Mouse (Mus musculus) T-helper 2 cell (primary cell): ENCODE results near the gene Cd4.
"Not testable (repeated sequence)": the region's sequence is repeated elsewhere in the genome, so short reads cannot be mapped to it uniquely, and the experiment has no call there.

ENCODE experiments used
- in situ Hi-C: fragments of 300-600 bp; cut with MboI, MseI; formaldehyde crosslinking; loops from one replicate; pipeline ENCODE4 v1.15.1; 2025; ENCODE audit warnings: high pct_unique_total_duplicates

The Cd4 gene

DNA sequence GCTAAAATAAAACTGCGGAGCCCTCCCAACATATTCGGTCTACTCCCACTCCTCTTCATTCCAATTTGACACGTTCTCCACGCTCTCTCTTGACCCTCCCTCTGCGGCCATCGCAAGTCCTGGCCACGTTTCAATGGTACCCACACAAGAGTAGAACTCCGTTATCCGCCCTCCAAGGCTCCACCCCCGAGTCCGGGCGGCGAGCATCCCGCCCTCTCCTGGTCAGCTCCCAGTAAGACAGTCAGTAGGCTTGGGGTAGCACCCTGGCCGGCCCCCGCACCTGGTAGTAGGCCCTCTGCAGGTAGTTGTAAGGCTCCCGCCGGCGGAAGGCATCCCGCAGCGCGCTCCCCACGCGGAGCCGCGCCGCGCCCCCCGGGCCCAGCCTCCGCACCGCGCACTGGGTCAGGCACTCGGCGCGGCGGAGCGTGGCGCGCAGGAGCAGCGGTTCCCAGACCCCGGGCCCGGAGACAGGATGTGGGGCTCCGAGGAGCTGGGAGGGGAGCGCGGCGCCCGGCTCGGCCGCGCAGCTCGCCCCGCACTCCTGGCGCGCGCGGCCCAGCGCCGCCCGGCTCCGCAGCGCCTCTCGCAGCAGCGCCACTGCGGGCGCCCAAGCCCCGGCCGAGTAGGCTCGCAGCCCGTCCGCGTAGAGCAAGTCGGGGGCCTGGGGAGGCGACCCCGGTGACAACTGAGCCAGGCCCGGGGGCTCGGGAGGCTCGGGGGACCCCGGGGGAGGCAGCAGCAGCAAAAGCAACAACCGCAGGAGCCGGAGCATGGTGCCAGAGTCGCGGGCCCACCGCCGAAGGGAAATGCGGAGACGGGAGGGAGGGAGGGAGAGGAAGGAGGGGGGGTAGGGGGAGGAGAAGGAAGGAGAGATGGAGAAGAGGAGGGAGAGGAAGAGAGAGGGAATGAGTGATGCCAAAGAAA is 30.8 kb downstream of the Cd4 start, which contains the start of gene P3h3:
TSS of gene P3h3 (minus strand) at position 837 of the 924 bp plus-strand sequence.
- in situ Hi-C loops = loop anchor here (5.0 to 10.0 kb wide), 2 partner anchors 75 to 178 kb away; partner anchors contain the start of genes Ing4 and Mlf2

DNA sequence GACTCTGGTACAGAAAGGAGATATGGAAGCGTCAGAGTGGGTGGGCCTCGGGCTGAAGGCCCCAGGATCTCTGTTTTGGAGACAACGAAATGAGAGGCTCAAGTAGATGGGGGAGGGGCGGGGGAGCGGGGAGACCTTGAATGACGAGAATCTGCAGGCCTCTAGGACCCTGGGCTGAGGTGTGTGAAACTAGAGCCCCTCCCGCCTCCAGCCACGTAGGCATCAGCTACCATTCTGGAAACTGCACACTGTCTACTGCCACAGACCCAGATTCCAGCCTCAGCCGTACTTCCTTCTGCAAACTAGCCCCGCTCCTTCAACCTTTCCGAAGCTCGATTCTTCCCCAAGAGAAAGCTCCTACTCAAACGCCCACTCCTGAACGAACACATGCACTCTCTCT is 31.7 kb downstream of the Cd4 start:
- in situ Hi-C loops = loop anchor here (5.0 to 10.0 kb wide), 2 partner anchors 76 to 178 kb away; partner anchors contain the start of genes Ing4 and Mlf2

DNA sequence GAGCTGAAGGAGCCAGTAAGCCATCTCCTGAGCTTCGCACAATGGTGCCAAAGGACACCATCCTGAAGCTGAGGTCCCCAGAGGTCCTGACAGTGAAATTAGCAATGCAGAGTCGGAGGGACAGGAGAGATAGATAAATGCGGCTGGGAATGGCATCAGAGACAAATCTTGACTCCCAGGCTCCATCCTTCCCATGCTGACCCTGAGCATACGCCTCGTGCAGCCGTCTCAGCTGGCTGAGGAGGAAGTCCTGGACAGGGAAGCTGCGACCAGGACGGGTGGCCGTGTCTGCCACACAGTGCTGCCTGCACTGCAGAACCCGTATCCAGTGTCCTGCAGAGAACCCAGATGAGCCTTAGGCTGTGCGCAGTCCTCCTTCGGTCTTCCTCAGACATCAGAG is 33.4 kb downstream of the Cd4 start:
- in situ Hi-C loops = loop anchor here (5.0 to 10.0 kb wide), 2 partner anchors 78 to 180 kb away; partner anchors contain the start of genes Ing4 and Mlf2

DNA sequence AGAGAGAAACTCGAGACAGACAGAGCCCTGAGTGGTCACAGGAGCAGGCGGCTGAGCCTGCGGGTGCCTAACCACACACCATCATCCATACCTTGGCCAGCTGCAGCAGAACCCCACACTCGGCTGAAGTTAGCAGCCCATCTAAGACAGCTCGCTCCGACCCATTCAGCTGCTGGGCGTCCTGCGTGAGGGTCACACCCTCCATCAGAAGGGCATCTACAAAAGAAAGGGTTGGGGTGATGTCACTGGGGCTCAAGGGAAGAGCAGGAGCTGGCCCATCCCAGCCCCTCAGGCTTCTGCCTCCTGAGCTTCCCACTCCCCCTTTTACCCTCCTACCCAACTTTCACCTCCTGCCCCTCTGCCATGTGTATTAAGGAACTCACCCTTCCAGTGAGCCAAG is 37.5 kb downstream of the Cd4 start:
- in situ Hi-C loops = loop anchor here (10.0 kb wide), 1 partner anchor 184 kb away; the partner anchor contains the start of gene Ing4

DNA sequence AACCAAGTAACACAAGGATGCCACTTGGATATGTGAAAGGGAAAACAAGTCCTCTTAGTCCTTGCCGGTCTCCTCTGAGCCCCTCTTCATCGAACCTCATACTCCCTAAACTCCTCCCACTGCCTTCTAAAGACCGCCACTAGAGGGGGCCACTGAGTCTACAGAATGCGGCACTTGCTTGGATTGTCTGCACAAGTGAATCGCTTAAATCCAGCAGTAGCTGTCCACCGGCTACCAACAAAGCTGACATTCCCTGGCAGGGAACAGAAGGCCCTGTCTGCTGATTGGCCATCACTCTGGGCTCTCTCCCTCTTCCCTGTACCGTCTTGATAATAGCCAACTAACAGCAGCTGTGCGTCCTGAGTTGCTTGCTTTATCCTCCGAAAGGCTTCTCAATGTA is 40.7 kb downstream of the Cd4 start:
- in situ Hi-C loops = no loop called here

DNA sequence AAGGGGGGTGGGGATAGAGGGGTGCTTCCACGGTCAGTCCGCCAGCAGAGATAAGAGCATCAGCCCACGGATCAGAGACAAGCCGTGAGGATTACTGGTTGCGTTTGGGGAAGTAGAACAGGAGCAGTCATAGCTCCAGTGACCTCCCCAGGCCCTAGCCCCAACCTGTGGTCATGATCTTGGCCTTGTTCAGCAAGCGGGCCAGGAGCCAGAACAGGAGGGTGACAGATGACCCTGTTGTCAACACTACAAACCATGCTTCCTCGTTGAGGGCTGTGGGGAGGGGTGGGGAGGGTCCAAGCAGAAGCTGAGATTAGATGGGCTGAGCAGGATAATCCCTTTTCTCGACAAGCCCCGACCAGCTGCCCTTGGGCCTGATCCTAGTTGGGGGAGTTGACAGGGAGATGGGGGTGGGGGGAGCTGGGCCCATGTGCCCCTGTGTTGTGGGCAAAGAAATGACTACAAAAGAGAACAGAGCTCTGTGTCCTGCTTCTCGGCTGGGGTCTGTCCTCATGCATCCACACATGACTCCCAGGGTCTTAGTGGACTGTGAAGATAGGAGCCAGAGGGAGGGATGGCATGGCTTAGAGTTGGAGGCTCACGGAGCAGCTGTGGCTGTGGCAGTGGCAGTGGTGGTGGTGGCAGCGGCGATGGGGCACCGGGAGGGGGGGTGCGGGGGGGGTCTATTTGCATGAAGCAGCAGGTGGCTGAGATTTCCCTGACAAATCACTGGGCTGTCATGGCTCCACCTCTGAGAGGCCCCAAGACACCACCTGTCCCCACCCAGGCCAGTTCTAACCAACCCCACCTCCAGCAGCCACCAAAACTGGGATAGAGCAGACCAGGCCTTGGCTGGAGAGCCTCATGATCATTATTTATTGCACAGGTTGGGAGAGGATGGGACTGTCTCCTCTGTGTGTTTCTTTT is 47.5 kb downstream of the Cd4 start, which contains the start of gene Gnb3:
TSS of gene Gnb3 (minus strand) at position 35 of the 927 bp plus-strand sequence.
- in situ Hi-C loops = no loop called here

DNA sequence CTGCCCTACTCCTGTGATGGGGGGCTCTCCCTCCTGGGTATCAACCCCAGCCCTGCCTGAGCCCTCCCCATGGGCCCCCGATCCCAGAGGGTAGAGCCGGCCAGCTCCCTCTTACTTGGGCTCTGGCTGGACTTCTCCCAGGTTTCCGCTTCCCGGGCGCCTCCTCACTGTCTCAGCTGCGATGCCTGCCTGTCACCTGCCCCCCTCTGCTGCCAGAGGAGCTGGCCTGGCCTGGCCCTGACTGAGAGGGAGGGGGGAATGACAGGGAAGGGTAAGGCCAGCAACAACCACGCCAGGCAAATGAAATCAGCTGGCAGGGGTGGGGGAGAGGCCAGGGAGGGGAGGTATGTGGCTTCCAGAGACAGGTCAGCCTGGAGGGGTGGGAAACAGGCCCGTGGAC is 48.2 kb downstream of the Cd4 start:
- in situ Hi-C loops = no loop called here

DNA sequence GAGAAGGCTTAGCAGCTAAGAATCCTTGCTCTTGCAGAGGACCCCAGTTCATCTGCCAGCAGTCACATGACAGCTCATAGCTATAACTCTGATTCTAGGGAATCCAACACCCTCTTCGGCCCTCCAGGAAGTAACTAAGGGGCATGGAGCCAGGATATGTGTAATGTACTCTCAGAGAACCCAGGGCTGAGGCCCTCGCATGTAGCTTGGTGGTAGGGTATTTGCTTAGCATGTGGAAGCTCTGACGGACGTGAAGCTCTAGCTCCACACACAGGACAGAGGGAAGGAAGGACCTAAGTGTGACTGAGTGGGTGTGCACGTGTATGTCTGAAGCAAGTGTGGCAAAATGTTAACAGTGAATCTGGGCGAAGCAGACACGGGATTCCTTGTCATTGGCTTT is 51.6 kb downstream of the Cd4 start:
- in situ Hi-C loops = no loop called here

DNA sequence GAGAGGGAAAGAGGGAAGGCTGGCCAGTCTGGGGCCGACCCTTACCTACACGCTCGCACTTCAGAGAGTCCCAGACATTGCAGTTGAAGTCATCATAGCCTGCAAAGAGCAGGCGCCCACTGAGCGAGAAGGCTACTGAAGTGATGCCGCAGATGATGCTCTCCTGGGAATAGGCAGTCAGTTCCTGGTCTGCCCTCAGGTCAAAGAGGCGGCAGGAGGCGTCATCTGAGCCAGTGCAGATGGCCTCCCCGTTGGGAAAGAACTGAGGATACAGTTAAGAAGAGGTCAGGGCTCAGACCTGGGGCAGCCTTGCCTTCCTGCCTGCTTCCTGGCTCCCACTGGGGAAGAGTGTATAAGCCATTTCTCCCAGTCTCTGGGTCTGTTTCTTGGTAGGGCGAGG is 52.5 kb downstream of the Cd4 start:
- in situ Hi-C loops = no loop called here

DNA sequence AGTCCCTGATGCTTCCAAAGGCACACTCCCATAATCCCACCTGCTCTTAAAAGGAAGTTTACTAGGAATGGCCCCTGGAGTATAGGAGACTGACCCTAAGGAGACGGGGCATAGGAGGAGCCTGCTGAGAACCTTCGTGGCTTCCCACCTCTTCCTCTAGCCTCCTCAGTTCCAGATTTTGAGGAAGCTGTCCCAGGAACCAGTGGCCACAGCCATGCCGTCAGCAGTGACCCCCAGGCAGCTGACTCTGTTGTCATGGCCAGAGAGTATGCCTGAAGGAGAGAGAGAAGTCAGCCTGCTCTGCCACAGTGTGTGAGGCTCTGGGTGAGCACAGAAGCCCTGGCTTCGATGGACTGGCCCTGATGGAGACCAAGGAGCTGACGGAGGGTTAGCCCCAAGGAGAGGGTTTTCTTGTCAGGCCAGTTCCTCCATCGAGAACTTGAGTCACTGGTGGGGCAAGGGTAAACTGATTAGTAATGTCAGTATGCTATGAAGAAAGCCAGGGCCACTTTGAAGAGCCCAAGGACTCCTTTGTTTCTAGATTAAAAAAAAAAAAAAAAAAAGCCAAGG is 53.4 kb downstream of the Cd4 start:
- in situ Hi-C loops = no loop called here

DNA sequence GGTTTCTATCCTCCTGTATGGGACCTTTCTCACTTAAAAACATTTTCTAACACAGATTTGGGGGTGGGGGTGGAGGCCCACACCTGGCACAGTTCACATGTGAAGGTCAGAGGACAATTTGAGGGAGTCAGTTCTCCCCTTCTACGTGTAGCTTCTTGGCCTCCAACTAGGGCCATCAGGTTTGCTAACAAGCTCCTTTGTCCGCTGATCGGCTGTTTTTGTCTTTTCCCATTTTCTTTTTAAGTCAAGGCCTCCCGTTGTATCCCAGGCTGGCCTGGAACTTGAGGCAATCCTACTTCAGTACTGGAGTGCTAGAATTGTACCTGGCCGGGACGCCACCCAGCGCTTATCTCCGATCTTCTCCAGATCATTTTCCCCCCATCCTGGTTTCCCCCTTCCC is 56.4 kb downstream of the Cd4 start:
- in situ Hi-C loops = no loop called here

DNA sequence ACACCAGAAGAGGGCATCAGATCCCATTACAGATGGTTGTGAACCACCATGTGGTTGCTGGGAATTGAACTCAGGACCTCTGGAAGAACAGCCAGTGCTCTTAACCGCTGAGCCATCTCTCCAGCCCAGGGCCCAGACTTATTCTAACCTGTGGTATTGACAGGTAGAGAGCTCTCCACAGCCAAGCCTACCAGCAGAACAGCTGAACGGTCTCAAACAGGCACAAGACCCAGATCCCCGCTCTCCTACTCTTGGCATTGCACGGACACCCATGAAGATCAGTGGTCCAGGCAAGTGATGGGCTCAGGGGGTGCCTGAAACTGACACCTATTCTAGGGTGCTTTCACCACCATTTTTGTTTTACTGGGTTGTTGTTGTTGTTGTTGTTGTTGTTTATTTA is 56.8 kb downstream of the Cd4 start:
- in situ Hi-C loops = not testable (repeated sequence)

DNA sequence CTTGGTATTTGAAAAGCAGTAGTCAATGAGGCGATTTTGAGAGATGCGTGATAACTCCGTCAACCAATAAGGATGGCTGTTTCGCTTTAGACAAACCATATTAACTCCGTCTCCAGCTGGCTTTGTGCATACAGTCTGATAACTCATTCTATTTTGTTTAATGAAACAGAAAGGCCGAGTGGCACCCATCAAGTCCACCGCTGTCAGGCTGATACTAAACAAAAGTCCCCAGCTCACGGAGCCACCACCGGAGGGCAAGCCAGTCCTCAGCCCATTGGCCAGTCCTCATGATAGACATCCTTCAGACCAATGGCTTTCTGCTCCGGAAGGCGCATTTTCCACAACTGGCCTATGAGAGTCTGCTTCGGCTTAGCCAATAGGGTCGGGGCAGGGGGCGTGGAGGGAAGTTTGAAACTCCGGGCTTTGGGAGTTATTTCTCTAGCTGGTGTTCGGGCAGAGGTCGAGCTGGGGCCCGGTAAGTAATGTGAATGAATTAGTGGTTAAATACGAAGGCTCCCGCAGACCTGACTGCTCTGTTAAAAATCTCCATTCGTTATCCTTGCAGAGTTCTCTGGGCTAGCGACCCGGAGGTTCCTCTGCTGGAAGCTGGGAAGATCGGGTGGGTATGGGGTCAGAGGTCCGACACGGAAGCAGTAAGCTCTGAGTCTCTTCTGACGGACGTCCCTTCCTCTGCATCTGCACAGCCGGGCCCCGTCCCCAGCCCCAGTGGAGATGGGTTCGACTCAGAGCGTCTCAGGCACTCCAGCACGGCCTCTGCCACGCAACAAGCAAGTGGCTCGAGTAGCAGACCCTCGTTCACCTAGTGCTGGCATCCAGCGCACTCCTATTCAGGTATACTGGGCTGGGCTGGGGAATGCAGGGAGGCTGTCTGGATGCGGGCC is 58.0 kb downstream of the Cd4 start:
- in situ Hi-C loops = no loop called here

DNA sequence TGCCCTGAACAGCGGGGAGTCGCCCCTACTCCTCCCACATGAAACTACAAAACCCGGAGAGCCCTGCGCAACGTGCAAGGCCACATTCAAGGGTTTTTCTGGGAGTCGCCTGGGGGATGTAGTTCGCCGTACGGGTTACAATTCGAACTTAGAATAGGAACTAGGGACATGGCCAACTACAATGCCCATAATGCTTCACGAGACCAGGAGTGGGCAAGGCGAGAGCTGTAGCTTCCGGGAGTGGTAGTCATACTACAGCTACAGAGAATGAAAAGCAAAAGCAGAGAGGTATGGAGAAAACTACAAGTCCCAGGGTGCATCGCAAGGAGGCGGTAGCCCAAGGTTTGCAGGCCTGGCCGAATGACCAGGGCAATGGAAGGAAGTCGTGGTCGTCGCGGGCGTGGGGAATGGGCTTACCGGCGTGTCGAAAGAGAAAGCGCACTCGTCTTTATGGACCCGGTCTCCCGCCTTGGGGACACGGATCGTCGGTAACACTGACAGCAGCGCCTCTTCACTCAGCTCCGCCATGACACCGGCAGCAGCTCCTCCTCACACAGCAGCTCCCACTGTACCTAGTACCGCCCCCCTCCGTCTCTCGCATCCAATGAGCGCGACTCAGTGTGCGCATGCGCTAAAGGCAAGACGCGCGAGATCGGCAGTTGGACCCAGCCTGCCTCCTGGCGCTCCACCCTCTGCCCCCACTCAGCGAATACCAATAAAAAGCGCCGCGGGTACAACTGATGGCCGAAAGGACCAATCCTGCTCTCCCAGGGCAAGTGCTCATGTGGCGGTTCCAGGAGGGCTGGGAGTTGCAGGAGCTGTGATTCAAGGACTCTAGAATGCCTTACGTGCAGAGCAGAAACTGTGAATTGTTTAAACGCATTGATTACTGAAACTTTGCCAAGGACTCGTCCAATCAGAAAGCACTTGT is 58.9 kb downstream of the Cd4 start, which contains the start of the genes Usp5 and Cdca3:
TSS of gene Usp5 (minus strand) at position 617 of the 931 bp plus-strand sequence.
TSS of gene Cdca3 (plus strand) at position 680 of the 931 bp plus-strand sequence.
- in situ Hi-C loops = no loop called here

DNA sequence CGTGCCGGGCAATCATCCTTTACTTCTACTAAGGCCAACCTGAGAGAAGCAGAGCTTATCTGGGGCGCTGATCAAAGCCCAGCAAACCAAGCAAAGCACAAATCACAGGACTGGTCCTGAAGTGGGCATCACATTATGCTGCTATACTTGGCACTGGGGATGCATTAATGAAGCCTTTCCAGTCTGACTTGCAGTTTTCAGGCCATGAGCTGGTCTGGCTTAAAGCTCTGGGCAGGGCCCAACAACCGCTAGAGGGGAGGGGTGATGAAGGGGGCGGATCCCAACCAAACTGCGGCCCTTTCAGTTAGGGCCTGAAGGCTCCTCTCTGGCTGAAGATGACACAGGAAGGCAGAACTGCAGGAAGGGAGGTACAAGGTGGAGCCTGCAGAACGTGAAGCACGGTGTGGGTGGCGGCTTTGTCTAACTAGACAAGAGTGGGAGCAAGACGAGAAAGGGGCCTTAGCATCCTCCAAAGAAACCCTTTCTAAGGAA is 59.9 kb downstream of the Cd4 start:
- in situ Hi-C loops = no loop called here

DNA sequence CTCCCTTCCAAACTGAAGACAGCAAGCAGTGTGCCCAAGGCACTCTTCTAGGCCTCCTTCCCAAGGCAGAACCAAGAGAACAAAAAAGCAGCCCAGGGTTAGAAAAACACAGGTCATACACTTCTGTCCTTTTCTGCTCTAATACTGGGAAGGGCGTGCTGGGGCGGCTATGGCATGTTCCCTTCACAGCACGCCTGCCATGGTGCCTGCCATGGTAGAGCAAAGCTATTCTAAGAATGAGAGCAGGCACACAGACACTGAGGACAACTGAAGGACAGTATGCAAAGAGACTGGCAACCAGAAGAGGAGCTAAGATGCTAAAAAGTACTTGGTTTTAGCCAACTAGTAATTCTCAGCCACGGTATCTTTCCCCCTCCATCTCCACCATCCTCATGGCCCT is 66.0 kb downstream of the Cd4 start:
- in situ Hi-C loops = no loop called here

DNA sequence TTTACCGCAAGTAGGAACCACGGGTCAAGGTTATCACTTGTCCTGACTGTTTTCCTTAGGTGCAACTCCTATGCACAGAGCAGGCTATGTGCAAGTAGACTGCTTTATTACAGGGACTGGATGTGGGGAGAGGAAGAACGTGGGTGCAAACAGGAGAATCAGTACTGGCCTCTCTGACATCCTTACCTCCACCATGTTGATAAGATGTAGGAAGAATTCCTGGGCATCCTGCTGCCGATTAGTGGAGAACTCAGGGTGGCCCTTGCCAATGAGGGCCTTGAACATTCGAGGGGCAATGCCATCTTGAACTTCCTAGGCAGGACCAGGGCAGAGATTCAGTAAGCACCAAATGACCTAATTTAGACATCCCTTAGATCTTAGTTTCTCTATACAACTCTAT is 67.1 kb downstream of the Cd4 start:
- in situ Hi-C loops = no loop called here

DNA sequence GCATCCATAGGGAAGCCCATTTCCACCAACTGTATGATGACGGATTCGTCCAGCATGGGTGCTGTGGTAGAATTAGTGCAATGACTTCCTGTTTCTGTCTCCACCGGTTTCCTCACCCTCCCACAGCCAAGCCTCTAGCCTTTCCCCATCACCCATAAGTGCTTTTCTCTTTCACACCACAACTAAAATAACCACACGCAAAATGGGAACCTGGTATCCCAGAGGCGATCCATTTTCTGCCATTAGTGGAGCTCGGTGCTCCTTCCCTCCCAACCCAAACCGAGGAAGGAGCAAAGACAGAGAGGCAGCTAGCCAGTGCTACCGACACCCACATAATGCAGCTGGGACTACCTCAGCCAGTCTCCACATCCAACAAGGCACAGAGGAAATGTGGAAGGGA is 70.0 kb downstream of the Cd4 start:
- in situ Hi-C loops = no loop called here

DNA sequence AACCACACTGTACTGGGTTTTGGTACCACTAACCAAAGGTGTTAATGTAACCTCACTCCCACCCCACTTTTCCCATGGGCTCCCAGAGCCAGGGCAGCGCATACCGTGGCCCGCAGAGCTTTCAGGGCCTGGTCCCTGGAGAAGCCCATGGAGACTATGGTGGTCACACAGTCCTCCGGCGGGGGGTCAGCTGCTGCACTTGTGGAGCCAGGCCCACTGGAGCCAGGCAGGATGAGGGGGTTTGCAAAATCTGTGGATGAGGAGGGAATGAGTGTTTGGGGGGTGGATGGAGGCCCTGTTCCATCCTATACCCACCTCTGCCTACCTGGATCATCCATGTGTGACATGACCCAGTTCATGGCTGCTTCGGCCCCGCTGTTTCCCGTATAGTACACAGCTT is 70.5 kb downstream of the Cd4 start:
- in situ Hi-C loops = no loop called here
